Mouse (Mus musculus): ENCODE measurements at regions not wholly inside any gene's neighbourhood (a gene's known extent, or its start where the extent isn't known, plus 50 kb on each side); places are given as distances from the start of the nearest gene placed in this dataset.

DNA sequence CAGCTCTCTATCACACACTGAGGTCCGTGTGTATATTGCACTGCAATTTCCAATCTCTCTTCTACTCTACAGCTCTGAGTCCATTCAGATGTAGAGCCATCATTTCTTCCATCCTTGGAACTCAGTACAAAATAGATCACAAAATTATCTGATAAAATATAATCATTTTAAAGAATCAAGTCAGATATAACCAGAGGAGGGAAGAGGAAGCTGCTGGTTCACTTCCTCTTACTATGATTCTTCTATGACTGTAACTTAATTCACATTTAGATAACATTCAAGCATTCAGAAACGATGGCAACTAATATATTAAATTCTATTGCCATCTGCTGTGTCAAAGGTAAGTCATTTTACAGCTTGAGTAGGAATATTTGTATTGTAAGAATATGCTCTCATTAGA lies 1550.1 kb downstream of the Cdh8 start:
- no peak overlapping the region for H3K4me2 ChIP-seq (ENCODE audit: low read depth)
- H3K4me3 ChIP-seq (ENCODE audit: low read depth, low read length) = no peak overlapping the region
- no peak for DNase-seq
- no peak overlapping the region for H3K9ac ChIP-seq
- WGBS = 48% methylated on average over 2 of the region's 2 CpGs
- H3K4me1 ChIP-seq (ENCODE audit: insufficient read depth) = no peaks in the 10 kb centered on the region
- no peak for ATAC-seq
- no peaks in the 10 kb centered on the region for H3K36me3 ChIP-seq (ENCODE audit: insufficient read depth)
- TF ChIP-seq CTCF (IDR thresholded peaks at IDR 0.05; ENCODE audit: low read depth) = no peak
- H3K27me3 ChIP-seq (ENCODE audit: insufficient read depth, low read length) = no peaks in the 10 kb centered on the region
- H3K27ac ChIP-seq (ENCODE audit: low read depth, low read length) = no peak overlapping the region
- H3K9me3 ChIP-seq (ENCODE audit: low read length) = no peaks in the 10 kb centered on the region

DNA sequence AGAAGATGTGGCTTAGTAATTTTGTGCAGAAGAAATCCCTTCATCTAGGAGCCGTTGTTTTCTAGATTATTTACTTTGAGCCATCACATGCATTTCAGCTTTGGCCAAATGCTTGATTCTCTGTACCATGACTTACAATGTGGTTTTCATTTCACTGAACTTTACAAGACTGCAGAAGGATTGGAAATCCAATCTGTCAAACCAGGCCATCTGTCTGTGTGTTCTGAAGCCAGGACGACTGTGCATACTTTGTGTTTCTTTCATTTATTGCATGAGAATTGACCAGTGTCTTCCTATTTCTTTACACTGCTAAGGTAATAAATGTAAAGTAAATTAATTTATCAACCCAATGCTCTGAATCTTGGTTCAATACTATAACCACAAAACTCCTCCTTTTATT lies 1554.8 kb downstream of the Cdh8 start:
- H3K27me3 ChIP-seq (ENCODE audit: insufficient read depth, low read length) = no peaks in the 10 kb centered on the region
- H3K9ac ChIP-seq = no peak overlapping the region
- ATAC-seq (no peak; the same call in 1 of the 2 replicates), DNase-seq (peak; percentile 45)
- H3K4me3 ChIP-seq (ENCODE audit: low read depth, low read length) = no peak overlapping the region
- H3K27ac ChIP-seq (ENCODE audit: low read depth, low read length) = no peak overlapping the region
- H3K9me3 ChIP-seq (ENCODE audit: low read length) = no peaks in the 10 kb centered on the region
- no peaks in the 10 kb centered on the region; the same call in 1 of the 2 replicates for H3K4me1 ChIP-seq (ENCODE audit: insufficient read depth)
- no peaks in the 10 kb centered on the region for H3K36me3 ChIP-seq (ENCODE audit: insufficient read depth)
- 50% methylated on average over 2 of the region's 2 CpGs for WGBS
- no peak for TF ChIP-seq CTCF (IDR thresholded peaks at IDR 0.05; ENCODE audit: low read depth)
- no peak overlapping the region for H3K4me2 ChIP-seq (ENCODE audit: low read depth)

DNA sequence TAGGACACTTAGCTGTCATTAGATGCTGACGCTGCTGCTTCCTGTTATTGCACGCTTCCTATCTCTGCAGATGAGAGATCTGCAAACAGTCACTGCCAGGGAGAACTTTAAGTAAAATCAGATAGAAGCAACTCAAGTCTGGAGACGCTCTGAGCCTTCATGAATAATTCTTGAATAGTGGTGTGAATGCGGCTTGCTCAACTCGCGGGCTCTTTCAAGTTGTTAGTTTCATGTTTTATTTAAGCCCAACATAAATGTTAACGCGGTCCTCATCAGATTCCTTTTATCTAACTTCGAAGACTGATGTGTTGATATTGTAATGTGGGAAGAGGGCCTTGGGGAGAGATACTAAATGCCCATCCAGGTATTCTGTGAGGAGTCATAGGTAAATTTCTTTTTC lies 1556.1 kb downstream of the Cdh8 start:
- no peak for TF ChIP-seq CTCF (IDR thresholded peaks at IDR 0.05; ENCODE audit: low read depth)
- 60% methylated on average over 9 of the region's 9 CpGs for WGBS
- Histone ChIP-seq H3K4me3 (ENCODE audit: low read depth, low read length) (no peak overlapping the region), H3K36me3 (ENCODE audit: insufficient read depth) (no peaks in the 10 kb centered on the region), H3K4me2 (ENCODE audit: low read depth) (no peak overlapping the region), H3K9ac (no peak overlapping the region), H3K27ac (ENCODE audit: low read depth, low read length) (no peak overlapping the region), H3K27me3 (ENCODE audit: insufficient read depth, low read length) (no peaks in the 10 kb centered on the region), H3K9me3 (ENCODE audit: low read length) (no peaks in the 10 kb centered on the region), H3K4me1 (ENCODE audit: insufficient read depth) (no peaks in the 10 kb centered on the region; the same call in 1 of the 2 replicates)
- ATAC-seq (no peak), DNase-seq (no peak)

DNA sequence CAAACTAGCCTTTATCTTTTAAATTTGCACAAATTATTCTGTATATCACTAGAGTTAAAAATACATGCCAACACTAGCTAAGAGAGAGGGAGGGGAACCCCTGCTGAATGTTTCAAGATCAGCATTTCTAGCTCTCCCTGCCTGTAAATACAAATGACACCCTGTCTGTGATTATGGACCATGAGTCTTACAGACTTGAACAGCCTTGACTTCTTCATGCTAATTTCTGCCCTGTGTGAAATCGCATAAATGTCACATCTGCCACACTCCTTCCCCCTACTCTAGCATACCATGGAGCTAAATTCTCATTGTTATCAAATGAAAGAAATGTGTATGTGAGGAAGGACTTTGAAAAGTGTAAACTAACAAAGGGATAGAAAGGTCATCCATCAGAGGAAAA lies 1559.0 kb downstream of the Cdh8 start:
- H3K27ac ChIP-seq (ENCODE audit: low read depth, low read length) = no peak overlapping the region
- WGBS = 65% methylated on average over 1 of the region's 1 CpGs
- no peak for DNase-seq

More for the DNA sequence above, 1559.0 kb downstream of the Cdh8 start:
- H3K9me3 ChIP-seq (ENCODE audit: low read length) = no peaks in the 10 kb centered on the region
- H3K4me3 ChIP-seq (ENCODE audit: low read depth, low read length) = no peak overlapping the region
- no peak for TF ChIP-seq CTCF (IDR thresholded peaks at IDR 0.05; ENCODE audit: low read depth)
- no peaks in the 10 kb centered on the region for H3K36me3 ChIP-seq (ENCODE audit: insufficient read depth)
- no peak overlapping the region for H3K4me2 ChIP-seq (ENCODE audit: low read depth)
- H3K4me1 ChIP-seq (ENCODE audit: insufficient read depth) = no peaks in the 10 kb centered on the region; the same call in 1 of the 2 replicates
- no peaks in the 10 kb centered on the region for H3K27me3 ChIP-seq (ENCODE audit: insufficient read depth, low read length)
- no peak for ATAC-seq
- H3K9ac ChIP-seq = no peak overlapping the region
